Mouse (Mus musculus) adrenal gland, adult 18-20 months (tissue): ENCODE measurements at regions not wholly inside any gene's neighbourhood (a gene's known extent, or its start where the extent isn't known, plus 50 kb on each side); places are given as distances from the start of the nearest gene placed in this dataset.

Experiments used
- DNase-seq, 2 experiments: peaks; one replicate each; pipeline ENCODE4 v3.0.0; 2021 to 2022; ENCODE audit warnings: low spot score in 2 of 2

GRCm38 (mm10) chr7:78123386-78123785 lies 614.4 kb downstream of the Ntrk3 start:
- DNase-seq: no peak

GRCm38 (mm10) chr7:78121151-78121486 lies 616.7 kb downstream of the Ntrk3 start:
- DNase-seq: no peak

- DNase-seq: no peak
Measured at GRCm38 (mm10) chr7:78120462-78121150, 617.2 kb downstream of the Ntrk3 start.

- DNase-seq: no peak
Measured at GRCm38 (mm10) chr7:78119809-78120208, 618.0 kb downstream of the Ntrk3 start.

- no peak for DNase-seq
Measured at GRCm38 (mm10) chr7:78111291-78111690, 626.5 kb downstream of the Ntrk3 start.

GRCm38 (mm10) chr7:78103536-78104279 lies 634.1 kb downstream of the Ntrk3 start:
- no peak for DNase-seq

GRCm38 (mm10) chr7:78102396-78102795 lies 635.4 kb downstream of the Ntrk3 start:
- DNase-seq: no peak

GRCm38 (mm10) chr7:78086566-78087008 lies 651.2 kb downstream of the Ntrk3 start:
- no peak for DNase-seq

GRCm38 (mm10) chr7:78085783-78086565 lies 651.8 kb downstream of the Ntrk3 start:
- DNase-seq: no peak

GRCm38 (mm10) chr7:78079708-78080107 lies 658.1 kb downstream of the Ntrk3 start:
- DNase-seq: no peak

- DNase-seq: no peak
Measured at GRCm38 (mm10) chr7:78071131-78071530, 666.7 kb downstream of the Ntrk3 start.

- peak in 1 of 2 experiments; percentile 22 for DNase-seq
Measured at GRCm38 (mm10) chr7:78061631-78062030, 676.2 kb downstream of the Ntrk3 start.

- DNase-seq: no peak
Measured at GRCm38 (mm10) chr7:78049606-78050005, 688.2 kb downstream of the Ntrk3 start.

- no peak for DNase-seq
Measured at GRCm38 (mm10) chr7:78045456-78045855, 692.4 kb downstream of the Ntrk3 start.

- no peak for DNase-seq
Measured at GRCm38 (mm10) chr7:78031032-78031431, 706.8 kb downstream of the Ntrk3 start.

- no peak for DNase-seq
Measured at GRCm38 (mm10) chr7:78026992-78027615, 710.7 kb downstream of the Ntrk3 start.

GRCm38 (mm10) chr7:78023591-78023990 lies 714.2 kb downstream of the Ntrk3 start:
- DNase-seq: peak in 1 of 2 experiments; percentile 9

- DNase-seq: no peak
Measured at GRCm38 (mm10) chr7:78023075-78023474, 714.7 kb downstream of the Ntrk3 start.

- no peak for DNase-seq
Measured at GRCm38 (mm10) chr7:78013631-78014030, 724.2 kb downstream of the Ntrk3 start.

GRCm38 (mm10) chr7:78003086-78003485 lies 734.7 kb downstream of the Ntrk3 start:
- DNase-seq: no peak

- DNase-seq: no peak
Measured at GRCm38 (mm10) chr7:77993840-77994239, 744.0 kb downstream of the Ntrk3 start.
